Mouse (Mus musculus) neural tube, embryonic 15.5 days (tissue): ENCODE data around the gene Dixdc1. TPM values are rescaled to one million over a fixed set of nuclear protein-coding genes. Genes with fewer than 3 reads are reported as not detected.

Source experiments
- ATAC-seq: fragments of 200-750 bp; cut with Nextera tagmentation; 2 replicates; pipeline ENCODE4 v1.8.0; 2017; ENCODE audit warnings: mild to moderate bottlenecking, moderate TSS enrichment, moderate library complexity; ENCODE audit not compliant: low FRiP score
- H3K27ac ChIP-seq: fragments of 300-500 bp; sonication (generic); replicated peaks from 2 replicates; pipeline ENCODE4 v1.5.1; 2015; ENCODE audit warnings: mild to moderate bottlenecking, inconsistent platforms
- H3K27me3 ChIP-seq: fragments of 300-500 bp; sonication (generic); replicated peaks from 2 replicates; pipeline ENCODE4 v1.6.1; 2015; ENCODE audit warnings: inconsistent platforms
- H3K36me3 ChIP-seq: fragments of 300-500 bp; sonication (generic); 2 replicates; pipeline ENCODE4 v1.6.1; 2015; ENCODE audit warnings: inconsistent platforms
- H3K4me1 ChIP-seq: fragments of 300-500 bp; sonication (generic); 2 replicates; pipeline ENCODE4 v1.6.1; 2015; ENCODE audit warnings: inconsistent platforms
- H3K4me2 ChIP-seq: fragments of 300-500 bp; sonication (generic); 2 replicates; pipeline ENCODE4 v1.6.1; 2015; ENCODE audit warnings: inconsistent platforms, mild to moderate bottlenecking, moderate library complexity
- H3K4me3 ChIP-seq: fragments of 300-500 bp; sonication (generic); replicated peaks from 2 replicates; pipeline ENCODE4 v1.5.1; 2015; ENCODE audit warnings: mild to moderate bottlenecking, inconsistent platforms
- H3K9ac ChIP-seq: fragments of 300-500 bp; sonication (generic); replicated peaks from 2 replicates; pipeline ENCODE4 v1.6.1; 2015; ENCODE audit warnings: mild to moderate bottlenecking, inconsistent platforms
- H3K9me3 ChIP-seq: fragments of 300-500 bp; sonication (generic); replicated peaks from 2 replicates; pipeline ENCODE4 v1.6.1; 2016; ENCODE audit warnings: inconsistent platforms
- WGBS: fragments of 180-500 bp; shearing (Covaris S2); methylation state at CpG from one replicate; pipeline ENCODE4 v1.1.7; 2015; ENCODE audit warnings: mixed read lengths; 5-methylcytosine and 5-hydroxymethylcytosine counted together
- polyA plus RNA-seq: library from polyadenylated mRNA; unstranded; fragments of >200 nt; fragmentation: Nextera tagmentation; extraction: Ambion mirVana; gene quantifications from 2 replicates; pipeline ENCODE4 v1.2.1, GENCODE M21; 2015

The Dixdc1 gene
- polyA plus RNA-seq, 1 experiment from 2014 or later: 30.4 TPM

DNA sequence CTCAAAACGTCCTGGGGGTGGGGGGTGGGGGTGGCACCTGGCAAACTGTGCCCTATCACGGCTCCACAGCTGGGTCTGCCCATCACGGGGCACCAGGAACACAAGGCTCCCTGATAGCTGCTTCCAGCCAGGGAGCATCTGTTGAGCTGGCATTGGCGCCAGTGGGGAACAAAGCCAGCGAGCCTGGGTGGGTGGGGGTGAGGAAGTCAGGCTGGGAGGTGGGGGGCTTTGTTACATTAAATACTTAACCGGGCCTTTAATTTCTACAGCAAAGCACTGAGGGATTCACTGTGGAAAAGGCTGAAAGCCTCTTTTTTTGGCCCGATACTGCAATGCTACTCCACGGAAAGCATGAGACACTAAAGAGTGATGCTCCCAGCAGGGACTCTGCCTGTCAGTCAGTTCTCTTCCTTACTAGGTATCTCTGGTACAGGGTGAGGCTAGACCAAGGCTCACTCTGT, 16.8 kb downstream of the Dixdc1 start:
- no peak for ATAC-seq
- peak overlapping the region; percentile 70 for H3K27ac ChIP-seq
- H3K4me2 ChIP-seq: peak overlapping the region; percentile 28
- WGBS: 23% methylated on average over 8 of the region's 8 CpGs
- no peaks in the 10 kb centered on the region for H3K9me3 ChIP-seq
- H3K9ac ChIP-seq: no peak overlapping the region
- no peaks in the 10 kb centered on the region; the same call in 1 of the 2 replicates for H3K36me3 ChIP-seq
- H3K4me1 ChIP-seq: peaks cover 55% of the 10 kb centered on the region
- H3K27me3 ChIP-seq: no peaks in the 10 kb centered on the region
- H3K4me3 ChIP-seq: no peak overlapping the region

DNA sequence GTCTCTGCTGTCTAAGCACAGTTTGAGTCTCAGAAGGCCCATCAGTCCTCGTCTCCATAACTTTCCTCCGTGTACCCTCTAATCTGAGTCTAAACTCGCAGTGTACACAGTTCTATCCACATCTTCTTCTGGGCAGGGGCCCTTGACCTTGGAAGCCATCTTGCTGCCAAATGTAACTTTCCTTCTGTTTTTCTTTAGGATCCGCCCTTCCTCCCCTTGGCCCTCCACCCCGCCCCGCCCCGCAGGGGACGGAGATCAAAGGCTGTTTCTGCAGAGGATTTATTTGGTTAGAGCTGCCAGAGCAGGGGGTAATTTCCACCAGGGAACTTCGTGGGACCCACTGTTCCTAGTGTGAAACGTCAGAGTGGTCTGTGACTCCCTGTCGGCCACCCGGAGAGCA, 18.3 kb downstream of the Dixdc1 start:
- no peaks in the 10 kb centered on the region for H3K9me3 ChIP-seq
- H3K4me3 ChIP-seq: no peak overlapping the region
- H3K27ac ChIP-seq: no peak overlapping the region
- no peak overlapping the region for H3K9ac ChIP-seq
- H3K4me1 ChIP-seq: peaks cover 41% of the 10 kb centered on the region
- no peaks in the 10 kb centered on the region for H3K27me3 ChIP-seq
- no peak overlapping the region for H3K4me2 ChIP-seq
- WGBS: 29% methylated on average over 12 of the region's 12 CpGs
- no peaks in the 10 kb centered on the region; the same call in 1 of the 2 replicates for H3K36me3 ChIP-seq
- no peak for ATAC-seq

- Histone ChIP-seq H3K4me2 (no peak overlapping the region), H3K9ac (no peak overlapping the region)
- 89% methylated on average over 4 of the region's 4 CpGs for WGBS
Observed at GRCm38 (mm10) chr9:50718878-50719277, 20.4 kb downstream of the Dixdc1 start.

GRCm38 (mm10) chr9:50714188-50714587, 25.1 kb downstream of the Dixdc1 start:
- no peaks in the 10 kb centered on the region for H3K9me3 ChIP-seq
- H3K27ac ChIP-seq: no peak overlapping the region
- no peak overlapping the region for H3K4me2 ChIP-seq
- H3K27me3 ChIP-seq: no peaks in the 10 kb centered on the region
- H3K4me1 ChIP-seq: peaks cover 3% of the 10 kb centered on the region; the same call in 1 of the 2 replicates
- no peak for ATAC-seq
- H3K36me3 ChIP-seq: peaks cover 12% of the 10 kb centered on the region
- whole genome bisulfite sequencing: 66% methylated on average over 4 of the region's 4 CpGs
- no peak overlapping the region for H3K9ac ChIP-seq
- H3K4me3 ChIP-seq: no peak overlapping the region

More at GRCm38 (mm10) chr9:50718878-50719277, 20.4 kb downstream of the Dixdc1 start:
- Histone ChIP-seq H3K4me1 (peaks cover 25% of the 10 kb centered on the region), H3K36me3 (no peaks in the 10 kb centered on the region; the same call in 1 of the 2 replicates), H3K27me3 (no peaks in the 10 kb centered on the region), H3K27ac (no peak overlapping the region), H3K9me3 (no peaks in the 10 kb centered on the region), H3K4me3 (no peak overlapping the region)
- no peak for ATAC-seq

DNA sequence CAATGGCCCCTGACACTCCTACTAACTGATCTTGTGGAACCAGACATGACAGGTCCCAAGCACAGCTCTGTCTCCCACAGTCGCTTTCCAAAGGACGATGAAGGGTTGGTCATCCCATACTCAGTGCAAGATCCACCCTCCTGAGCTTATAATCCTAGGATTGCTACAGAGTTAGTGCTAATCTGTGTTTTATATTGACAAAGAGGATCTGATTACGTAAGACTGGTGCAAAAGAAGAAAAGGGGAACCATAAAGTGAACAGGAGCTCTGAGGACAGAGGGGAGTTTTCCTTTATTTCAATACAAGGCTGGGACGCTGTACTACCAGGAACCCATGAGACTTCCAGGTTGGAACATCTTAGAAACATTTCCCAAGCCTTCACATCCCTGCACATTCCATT, 28.0 kb downstream of the Dixdc1 start:
- H3K9ac ChIP-seq: no peak overlapping the region
- 80% methylated on average over 4 of the region's 4 CpGs for WGBS
- no peak overlapping the region for H3K27ac ChIP-seq

GRCm38 (mm10) chr9:50709108-50709507, 30.2 kb downstream of the Dixdc1 start:
- H3K9ac ChIP-seq: no peak overlapping the region
- no peaks in the 10 kb centered on the region for H3K27me3 ChIP-seq
- H3K9me3 ChIP-seq: no peaks in the 10 kb centered on the region
- ATAC-seq: no peak
- no peak overlapping the region for H3K4me3 ChIP-seq
- WGBS: 32% methylated on average over 2 of the region's 2 CpGs
- no peak overlapping the region for H3K27ac ChIP-seq
- H3K4me1 ChIP-seq: no peaks in the 10 kb centered on the region
- no peak overlapping the region for H3K4me2 ChIP-seq
- peaks cover 18% of the 10 kb centered on the region for H3K36me3 ChIP-seq

More for the DNA sequence above, 28.0 kb downstream of the Dixdc1 start:
- Histone ChIP-seq H3K4me1 (peaks cover 3% of the 10 kb centered on the region; the same call in 1 of the 2 replicates), H3K27me3 (no peaks in the 10 kb centered on the region), H3K4me3 (no peak overlapping the region), H3K9me3 (no peaks in the 10 kb centered on the region), H3K4me2 (no peak overlapping the region), H3K36me3 (peaks cover 18% of the 10 kb centered on the region)
- no peak for ATAC-seq

GRCm38 (mm10) chr9:50704907-50705306, 34.4 kb downstream of the Dixdc1 start:
- no peak for ATAC-seq
- no peak overlapping the region for H3K9ac ChIP-seq
- H3K36me3 ChIP-seq: peaks cover 31% of the 10 kb centered on the region
- H3K9me3 ChIP-seq: no peaks in the 10 kb centered on the region
- H3K4me2 ChIP-seq: no peak overlapping the region
- WGBS: 36% methylated on average over 6 of the region's 6 CpGs
- no peak overlapping the region for H3K27ac ChIP-seq
- H3K4me1 ChIP-seq: peaks cover 7% of the 10 kb centered on the region; the same call in 1 of the 2 replicates
- H3K4me3 ChIP-seq: no peak overlapping the region
- no peaks in the 10 kb centered on the region for H3K27me3 ChIP-seq

GRCm38 (mm10) chr9:50700921-50701691, 38.2 kb downstream of the Dixdc1 start:
- Histone ChIP-seq H3K4me1 (peaks cover 39% of the 10 kb centered on the region), H3K4me3 (no peak overlapping the region), H3K27me3 (no peaks in the 10 kb centered on the region), H3K4me2 (no peak overlapping the region), H3K9me3 (no peaks in the 10 kb centered on the region), H3K27ac (no peak overlapping the region), H3K36me3 (peaks cover 22% of the 10 kb centered on the region), H3K9ac (no peak overlapping the region)
- 52% methylated on average over 11 of the region's 11 CpGs for WGBS
- no peak for ATAC-seq

- peaks cover 40% of the 10 kb centered on the region for H3K4me1 ChIP-seq
- H3K9me3 ChIP-seq: no peaks in the 10 kb centered on the region
- H3K36me3 ChIP-seq: peaks cover 30% of the 10 kb centered on the region
- H3K27me3 ChIP-seq: no peaks in the 10 kb centered on the region
- peak; percentile 72 for ATAC-seq
- under 1% methylated on average over 66 of the region's 70 CpGs for WGBS
- H3K27ac ChIP-seq: peak overlapping the region; percentile 74
- H3K9ac ChIP-seq: peak overlapping the region; percentile 82
- peak overlapping the region; percentile 72 for H3K4me3 ChIP-seq
- H3K4me2 ChIP-seq: peak overlapping the region; percentile 94
Observed at GRCm38 (mm10) chr9:50698418-50699409, 40.6 kb downstream of the Dixdc1 start.

DNA sequence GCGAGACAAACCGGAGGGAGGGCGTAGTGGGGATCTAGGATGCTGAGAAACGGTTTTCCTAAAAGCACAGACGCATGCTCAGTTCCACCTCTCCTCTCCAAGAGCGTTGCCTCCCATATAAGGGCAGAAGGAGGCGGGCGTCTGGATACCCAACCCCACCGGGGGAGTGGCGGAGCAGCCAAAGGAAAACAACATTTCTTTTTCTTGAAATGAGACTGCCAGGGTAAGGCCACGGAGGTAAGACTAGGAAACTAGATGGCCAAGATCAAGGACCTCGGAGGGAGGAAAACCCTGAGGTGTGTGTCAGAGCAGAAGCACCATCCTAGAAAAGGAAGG, 41.6 kb downstream of the Dixdc1 start:
- H3K36me3 ChIP-seq: peaks cover 29% of the 10 kb centered on the region
- peak overlapping the region; percentile 69 for H3K27ac ChIP-seq
- no peaks in the 10 kb centered on the region for H3K9me3 ChIP-seq
- peak overlapping the region; percentile 63 for H3K9ac ChIP-seq
- under 1% methylated on average over 12 of the region's 12 CpGs for WGBS
- H3K27me3 ChIP-seq: no peaks in the 10 kb centered on the region
- peak overlapping the region; percentile 72 for H3K4me3 ChIP-seq
- peak; percentile 82 for ATAC-seq
- H3K4me2 ChIP-seq: peak overlapping the region; percentile 94
- peaks cover 51% of the 10 kb centered on the region for H3K4me1 ChIP-seq

- Histone ChIP-seq H3K9ac (peak overlapping the region; percentile 63), H3K4me3 (peak overlapping the region; percentile 72), H3K27me3 (no peaks in the 10 kb centered on the region), H3K4me2 (peak overlapping the region; percentile 94), H3K27ac (peak overlapping the region; percentile 69), H3K36me3 (peaks cover 27% of the 10 kb centered on the region), H3K9me3 (no peaks in the 10 kb centered on the region), H3K4me1 (peaks cover 52% of the 10 kb centered on the region)
- 25% methylated on average over 12 of the region's 12 CpGs for WGBS
- ATAC-seq: no peak
Observed at GRCm38 (mm10) chr9:50696851-50697705, 42.2 kb downstream of the Dixdc1 start.
